Mouse (Mus musculus): ENCODE data around the gene Fhit.
"Not testable (repeated sequence)": the region's sequence is repeated elsewhere in the genome, so short reads cannot be mapped to it uniquely, and the experiment has no call there.

The Fhit gene

DNA sequence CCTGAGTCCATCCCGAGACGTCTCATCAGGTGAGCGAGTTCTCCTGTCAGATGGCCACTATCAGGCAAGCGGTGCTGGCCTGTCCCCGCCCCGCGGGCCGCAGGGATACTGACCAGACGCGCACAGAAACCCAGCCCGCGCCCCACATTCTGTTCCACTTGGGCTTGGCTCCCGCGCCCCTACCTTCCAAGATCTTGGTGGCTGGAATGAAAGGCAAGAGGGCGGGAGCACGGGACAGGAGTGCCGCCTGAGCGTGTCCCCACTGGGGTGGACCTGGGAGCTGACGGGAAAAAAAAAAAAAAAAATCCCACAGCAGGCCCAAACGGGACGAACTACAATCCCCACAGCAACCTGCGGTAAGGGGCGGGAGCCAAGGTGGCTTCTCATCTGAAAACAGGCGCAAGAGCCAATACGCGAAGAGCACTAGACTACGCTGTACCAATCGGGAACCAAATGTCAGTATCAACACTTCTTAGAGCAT is at the start of gene Fhit:
Fhit (minus strand) TSS at position 285 of the 481 bp plus-strand sequence.
- peak; percentile 92 for DNase-seq (ENCODE audit: low spot score)

DNA sequence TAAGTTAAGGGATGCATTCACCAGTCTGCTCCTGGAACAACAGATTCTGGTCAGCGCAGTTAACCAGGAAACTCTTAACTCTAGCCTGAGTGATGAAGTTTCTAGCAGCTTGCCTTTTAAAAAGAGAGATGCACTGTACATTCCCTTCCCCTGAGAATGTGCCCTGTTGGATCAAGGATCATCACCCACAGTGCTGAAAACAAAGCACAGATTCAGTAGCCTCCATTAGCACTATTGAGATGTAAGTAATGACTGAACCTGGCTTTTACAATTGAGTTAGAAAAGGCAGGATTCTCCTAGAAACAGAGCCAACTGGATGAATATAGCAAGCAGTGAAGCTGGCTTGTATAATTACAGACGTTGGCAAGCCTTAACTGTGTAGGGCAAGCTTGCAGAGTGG is 45.0 kb upstream of the Fhit start:
- no peak for DNase-seq (ENCODE audit: low spot score)

DNA sequence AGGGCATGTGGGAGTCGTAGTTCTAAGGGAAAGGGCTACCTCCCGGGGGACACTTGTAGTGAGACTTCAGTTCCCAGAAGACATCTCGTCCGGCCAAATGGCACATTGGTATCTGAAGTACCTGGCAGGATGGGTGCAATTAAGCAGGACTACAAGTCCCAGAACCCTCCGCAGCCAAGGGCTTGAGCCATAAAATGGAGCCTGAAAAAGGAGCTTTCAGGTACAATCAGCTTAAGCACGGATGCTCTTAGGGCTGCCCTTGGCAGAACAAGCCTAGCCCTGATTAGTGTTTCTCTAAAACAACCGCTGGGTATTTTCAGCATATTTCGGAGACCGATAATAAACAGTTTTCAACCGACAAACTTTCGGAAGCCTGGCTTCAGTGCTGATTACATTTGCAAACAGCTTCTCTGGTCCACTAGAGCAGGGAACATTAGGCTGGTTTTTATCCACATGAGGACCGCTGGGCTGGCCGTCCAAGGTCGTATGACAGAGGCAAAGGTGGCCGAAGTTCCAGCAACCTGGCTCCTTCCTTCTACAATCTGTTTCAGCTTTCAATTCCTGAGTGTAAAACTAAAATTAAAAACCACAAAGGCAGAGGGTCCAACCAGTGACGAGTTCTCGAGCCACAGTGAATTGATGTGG is 907 bp downstream of the Fhit start:
- peak; percentile 72 for DNase-seq (ENCODE audit: low spot score)

DNA sequence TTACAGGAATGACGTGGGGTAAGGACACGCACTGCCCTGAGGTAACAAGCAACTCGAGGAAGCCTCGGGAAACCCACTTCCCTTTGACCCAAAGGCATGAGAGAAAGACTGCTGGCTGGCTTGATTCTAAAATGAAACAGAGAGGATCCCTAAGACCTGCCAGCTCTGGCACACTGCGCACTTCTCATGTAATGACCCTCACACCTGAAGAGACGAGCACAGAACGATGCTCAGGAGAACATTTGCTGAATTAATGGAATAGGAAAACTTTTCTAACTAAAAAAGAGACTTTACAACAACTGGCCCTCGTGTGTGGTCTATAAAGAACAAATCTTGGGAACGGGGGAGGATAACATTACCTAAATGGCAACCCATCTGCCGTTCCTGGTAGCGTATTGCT is 2.2 kb downstream of the Fhit start:
- DNase-seq (ENCODE audit: low spot score): no peak

DNA sequence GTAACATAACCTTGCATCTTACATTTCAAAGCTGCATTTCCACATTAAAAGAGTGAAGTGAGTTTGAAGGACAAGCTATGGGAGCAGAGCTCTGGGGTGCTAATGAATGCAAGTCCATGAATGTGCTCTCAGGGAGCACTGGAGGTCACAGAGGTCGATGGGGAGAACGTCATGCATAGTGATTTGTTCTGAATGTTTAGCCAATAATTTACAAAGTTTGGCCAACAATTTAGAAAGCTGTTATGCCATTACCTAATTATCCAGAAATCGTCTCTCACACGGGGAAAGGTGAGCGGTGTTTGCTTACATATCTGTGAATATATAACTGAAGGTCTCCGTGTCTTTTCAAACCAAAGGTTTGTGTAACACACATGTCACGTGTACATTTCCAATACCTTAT is 2.8 kb downstream of the Fhit start:
- no peak for DNase-seq (ENCODE audit: low spot score)

DNA sequence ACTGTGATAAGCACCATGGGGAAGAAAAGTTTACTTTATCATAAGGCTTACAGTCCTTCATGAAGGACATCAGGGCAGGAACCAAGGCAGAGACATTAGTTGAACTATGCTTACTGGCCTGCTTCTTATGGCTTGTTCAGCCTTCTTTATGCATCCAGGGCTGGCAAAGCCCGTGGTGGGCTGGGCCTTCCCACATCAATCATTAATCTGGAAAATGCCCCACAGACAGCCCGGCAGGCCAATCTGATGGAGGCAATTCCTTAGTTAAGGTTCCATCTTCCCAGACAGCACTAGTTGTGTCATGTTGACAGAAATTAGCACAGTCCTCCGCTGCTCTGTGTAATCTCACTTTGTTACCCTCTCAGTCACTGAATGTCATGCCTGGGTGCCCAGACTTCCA is 4.1 kb downstream of the Fhit start:
- no peak for DNase-seq (ENCODE audit: low spot score)

DNA sequence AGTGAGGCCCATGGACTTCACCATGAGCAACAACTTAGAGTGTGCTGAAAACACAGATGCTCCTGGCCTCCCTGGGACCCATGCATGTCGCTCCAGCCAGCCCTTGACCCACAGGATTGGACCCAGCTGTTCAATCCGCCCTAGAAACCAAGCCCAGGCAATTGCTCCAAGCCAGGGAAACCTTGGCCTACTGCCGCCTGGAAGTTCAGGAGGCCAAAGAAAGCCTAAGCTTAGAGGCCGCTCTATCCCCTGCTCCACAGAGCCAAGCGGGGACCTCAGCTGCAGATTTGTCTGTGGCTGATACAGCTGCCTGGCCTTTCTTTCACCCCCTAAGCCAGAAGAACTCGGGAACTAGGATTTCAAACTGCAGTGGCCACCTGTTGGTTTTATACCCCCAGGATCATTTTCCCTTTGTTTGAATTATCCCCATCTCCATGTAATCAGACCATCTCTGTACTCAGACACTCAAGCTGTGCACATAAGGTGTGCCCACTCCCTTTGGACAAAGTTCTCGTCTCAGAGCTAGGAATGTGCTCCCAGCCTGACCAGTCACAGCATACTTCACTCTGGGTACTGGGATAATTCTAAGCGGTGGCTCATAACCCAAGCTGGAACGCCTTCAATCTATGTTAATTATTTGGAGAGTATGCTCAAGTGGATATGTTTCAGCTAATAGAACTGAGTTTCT is 10.1 kb downstream of the Fhit start:
- DNase-seq (ENCODE audit: low spot score): peak; percentile 57

DNA sequence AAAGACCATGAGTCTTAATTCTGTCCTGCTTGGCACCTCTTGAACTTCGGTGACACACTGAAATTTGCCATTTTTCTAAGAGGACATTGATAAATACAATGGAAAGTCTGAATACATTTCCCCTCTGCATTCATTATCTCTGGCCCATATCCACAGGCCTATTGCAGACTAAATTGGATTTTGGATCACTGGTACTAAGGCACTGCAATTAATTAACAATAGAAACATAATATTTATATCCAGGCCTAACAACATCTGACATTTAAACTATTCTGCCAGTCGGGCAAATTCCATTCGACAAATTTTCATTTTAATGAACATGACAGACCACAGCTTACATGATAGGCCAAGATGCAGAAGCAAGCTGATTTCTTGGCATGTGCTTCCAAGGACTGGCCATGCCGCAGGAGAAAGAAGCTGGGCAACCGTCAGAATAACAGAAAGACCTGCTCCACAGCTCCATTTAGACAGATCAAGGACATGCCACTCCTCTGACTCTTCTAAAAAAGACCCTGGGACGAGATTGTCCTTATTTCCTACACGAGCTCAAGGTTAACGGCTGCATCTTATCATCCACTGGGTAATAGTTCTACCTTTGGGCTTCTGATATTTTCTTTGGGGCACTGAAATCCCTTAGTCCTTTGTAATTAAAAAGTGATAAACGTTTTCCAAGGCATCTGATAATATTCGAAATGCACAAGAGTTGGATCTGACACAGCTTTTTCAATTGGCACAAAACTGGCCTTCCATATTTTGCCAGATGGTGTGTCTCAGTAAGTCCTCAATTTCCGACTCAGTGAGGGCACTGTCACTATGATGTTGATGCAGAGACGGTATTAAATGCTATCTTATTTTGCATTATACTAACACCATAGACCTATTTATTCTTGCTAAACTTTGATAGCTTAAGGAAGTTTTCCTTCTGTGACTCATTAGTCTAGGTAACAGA is 27.8 kb downstream of the Fhit start:
- no peak for DNase-seq (ENCODE audit: low spot score)

DNA sequence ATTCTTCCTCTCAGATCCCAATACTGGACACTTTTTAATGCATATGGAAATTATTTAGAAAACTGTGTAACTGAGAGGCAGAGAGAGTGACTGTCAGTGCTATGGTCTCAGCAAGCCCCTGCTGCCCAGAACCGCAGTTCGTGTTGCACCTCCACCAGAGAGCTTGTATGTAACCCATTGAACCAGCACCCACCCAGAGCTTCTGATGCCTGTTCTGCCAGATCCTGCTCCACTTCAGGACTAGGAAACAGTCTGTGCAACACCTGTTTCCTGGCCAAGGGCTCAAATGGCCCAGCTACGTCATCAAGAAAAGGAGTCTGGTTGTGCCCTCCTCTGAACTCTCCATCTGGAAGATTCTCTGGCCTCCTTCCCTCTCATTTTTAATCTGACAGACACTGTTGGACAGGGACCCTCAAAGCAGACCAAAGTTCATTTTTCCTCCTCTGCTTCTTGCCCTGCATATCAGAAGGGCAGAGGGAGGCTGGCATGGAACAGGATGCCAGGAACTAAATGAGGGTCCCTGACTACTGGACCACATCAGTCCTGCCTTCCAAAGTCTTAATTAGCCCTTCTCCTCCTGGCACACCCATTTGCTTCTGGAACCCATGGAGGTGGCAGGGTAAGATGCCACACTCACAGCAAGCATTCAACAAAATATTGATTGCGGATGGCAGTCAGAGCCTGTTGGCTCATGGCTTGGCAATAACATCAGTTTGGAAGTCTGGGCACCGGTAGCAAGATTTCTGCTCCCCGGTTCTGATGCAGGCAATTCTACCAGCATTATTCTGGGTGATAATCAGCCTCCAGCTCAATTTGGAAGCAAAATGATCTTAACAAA is 29.0 kb downstream of the Fhit start:
- no peak for DNase-seq (ENCODE audit: low spot score)

DNA sequence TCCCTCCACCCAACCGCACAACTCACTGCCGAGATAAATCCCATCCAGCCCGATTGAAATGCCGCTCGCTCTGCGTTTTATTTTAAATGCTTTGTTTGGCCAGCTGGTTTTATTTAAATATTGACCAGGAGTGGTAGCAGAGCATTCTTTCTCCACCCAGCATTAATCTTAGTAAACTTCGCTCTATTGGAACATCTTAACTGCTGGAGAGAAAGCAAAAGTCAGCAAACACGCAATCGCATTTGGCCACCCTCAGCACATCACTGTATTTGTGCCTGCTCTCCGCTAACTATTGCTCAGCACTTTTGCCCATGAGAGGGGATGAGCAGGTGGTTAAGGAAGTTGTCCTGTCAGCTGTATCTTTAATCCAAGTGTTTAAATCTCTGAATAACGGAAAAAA is 36.7 kb downstream of the Fhit start:
- no peak for DNase-seq (ENCODE audit: low spot score)

DNA sequence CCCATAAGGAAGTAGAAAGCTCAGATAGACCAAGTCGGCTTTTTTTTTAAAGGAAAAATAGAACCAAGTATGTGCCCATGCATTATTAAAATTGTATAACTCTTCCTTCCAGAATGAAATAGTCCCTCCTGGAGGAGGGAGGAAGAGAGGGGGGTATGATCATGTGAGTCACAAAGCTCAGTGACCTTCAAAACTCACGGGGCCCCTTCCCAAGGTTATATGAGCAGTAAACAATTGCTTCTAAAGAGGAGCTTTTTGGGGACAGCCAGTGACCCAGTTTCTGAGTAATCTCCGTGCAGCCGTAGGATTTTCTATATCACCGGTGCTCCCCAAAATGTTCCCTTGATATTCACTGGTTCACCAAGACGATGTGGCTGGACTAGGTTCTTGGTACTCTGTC is 42.8 kb downstream of the Fhit start:
- no peak for DNase-seq (ENCODE audit: low spot score)

DNA sequence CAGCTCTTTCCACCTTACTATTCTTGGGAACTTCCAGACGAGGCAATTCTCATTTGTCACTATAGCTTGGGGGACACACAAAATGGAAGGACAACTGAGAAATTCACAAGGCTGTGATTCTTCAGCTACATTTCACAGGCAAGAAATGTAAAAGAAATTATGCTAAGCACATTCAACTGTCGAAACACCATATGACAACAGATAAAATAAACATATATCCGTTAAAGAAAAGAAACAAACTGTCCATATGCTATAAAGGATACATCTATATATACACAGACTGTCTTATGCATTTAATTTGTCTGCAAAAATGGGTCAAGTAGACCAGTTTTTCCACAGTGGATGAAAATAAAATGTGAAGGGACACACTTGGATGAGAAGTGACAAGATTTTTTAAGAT is 76.2 kb downstream of the Fhit start:
- no peak for DNase-seq (ENCODE audit: low spot score)

DNA sequence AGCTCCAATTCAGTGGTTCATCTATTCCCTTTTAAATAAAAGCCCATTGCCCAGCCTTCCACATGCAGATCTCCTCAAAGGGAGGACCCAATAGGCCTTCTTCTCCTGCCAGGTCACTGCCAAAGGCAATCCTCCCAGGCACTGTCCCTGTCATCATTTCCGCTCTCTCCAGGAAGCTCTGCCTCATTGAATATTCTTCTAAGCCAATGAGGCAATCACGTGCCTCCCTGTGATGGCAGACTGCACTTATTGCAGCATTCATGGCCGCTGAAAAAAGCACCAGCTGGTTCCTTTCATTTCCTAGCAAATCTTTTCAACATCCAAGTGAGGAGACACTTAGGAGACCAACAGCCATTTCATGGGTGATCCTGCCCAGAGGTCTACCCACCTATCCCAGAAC is 77.9 kb downstream of the Fhit start:
- DNase-seq (ENCODE audit: low spot score): no peak

DNA sequence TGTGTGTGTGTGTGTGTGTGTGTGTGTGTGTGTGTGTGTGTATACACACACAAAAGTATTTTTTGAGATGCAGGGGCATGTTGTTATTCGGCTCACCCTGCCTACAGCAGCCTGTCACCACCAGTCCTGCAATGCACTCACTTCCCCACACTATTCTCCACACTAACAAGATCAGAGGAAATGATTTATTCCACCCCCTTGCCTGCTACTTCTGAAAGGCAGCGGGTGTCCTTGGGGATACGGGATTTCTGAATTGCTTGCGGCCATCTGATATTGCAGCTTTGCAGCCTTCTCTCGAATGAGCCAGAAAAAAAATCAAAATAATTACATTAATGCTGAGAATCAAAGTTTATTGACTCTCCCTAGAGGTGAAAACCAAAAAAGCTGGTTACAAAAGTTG is 78.4 kb downstream of the Fhit start:
- no peak for DNase-seq (ENCODE audit: low spot score)

DNA sequence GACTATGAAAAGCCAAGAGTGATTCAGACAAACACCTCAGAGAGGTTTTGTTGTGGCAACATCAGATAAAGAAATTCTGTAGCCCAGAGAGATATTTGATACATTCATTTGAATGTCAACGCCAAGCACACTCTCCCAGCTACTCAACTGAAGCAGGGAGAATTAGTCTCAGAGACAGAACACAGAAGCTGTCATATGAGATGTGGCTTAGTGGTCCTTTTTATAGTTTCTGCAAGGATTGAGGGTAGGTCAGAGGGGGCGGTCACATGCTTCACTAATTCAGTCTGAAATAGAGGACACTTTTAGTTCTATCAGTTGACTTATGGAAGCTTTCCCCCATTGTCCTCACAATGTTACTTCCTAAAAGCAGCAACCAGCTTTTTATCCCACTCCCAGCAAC is 98.2 kb downstream of the Fhit start:
- no peak for DNase-seq (ENCODE audit: low spot score)

DNA sequence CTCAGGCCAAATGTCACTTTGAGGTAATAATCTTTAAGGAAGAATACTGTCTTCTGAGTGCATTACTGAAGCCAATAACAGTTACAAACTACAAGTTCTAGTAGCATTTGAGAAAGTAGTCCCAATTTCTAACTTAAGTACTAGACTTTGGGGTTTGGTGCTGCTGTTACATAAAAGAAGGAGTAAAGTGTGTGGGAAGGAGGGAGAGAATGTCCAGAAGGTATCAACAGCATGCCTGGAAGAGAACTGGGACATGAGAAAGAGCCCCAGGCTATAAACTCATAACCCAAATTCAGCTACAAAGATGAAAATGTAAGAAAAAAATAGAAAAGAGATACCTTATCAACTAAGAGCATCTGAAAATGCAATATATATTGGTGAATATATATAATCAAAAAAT is 101.6 kb downstream of the Fhit start:
- no peak for DNase-seq (ENCODE audit: low spot score)

DNA sequence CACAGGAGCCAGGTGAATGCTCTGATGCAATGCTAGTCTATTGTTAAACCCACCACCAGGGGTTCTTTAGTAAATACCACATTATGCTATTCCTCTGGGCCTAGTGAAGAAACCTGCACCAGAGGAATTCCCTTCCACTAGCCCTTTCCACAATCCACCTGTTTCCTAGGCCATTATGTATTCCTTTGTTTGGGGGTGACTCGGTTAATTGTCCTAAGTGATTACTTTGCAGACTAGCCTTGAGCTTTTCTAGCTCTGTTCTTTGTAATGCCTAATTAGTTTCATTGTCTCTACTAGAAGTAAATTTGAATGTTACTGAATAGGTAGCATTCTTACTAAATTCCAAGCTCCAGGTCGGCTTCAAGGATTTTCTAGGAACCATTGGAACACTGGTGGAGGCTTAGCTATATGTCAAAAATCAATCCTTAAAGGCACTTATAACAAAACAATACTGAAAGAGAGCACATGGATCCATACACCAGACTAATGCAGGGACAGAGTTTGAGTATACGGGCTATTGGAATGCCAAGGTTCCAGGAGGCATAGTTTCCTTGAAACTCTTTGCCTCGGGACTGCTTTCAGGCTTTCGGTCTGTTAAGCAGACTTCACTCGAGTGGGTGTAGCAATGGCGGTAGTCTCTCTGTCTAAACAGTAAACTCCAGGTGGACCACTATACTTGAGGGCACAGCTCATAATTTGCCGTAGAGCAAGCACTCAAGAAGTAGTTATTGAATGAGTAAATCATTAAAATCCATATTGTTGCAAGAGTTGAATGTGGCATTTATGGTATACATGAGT is 122.1 kb downstream of the Fhit start:
- DNase-seq (ENCODE audit: low spot score): not testable (repeated sequence)

DNA sequence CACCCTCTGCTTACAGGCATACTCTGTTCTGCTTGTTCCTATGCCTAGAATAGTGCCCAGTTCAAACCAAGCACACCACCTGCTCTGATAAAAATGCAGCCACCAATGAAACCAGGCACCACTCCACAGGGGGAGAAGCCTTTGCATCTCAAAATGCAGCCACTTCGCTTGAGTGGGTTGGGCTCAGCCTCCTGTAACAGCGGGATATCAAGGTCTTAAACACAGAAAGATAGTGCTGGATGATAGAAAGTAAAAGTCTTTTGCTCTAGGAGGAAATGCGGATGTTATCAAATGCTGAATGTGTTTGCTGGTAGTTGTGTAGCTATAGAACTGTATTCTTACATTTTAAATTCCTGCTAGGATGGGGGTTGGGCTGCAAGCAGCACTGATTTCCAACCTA is 140.4 kb downstream of the Fhit start:
- no peak for DNase-seq (ENCODE audit: low spot score)

DNA sequence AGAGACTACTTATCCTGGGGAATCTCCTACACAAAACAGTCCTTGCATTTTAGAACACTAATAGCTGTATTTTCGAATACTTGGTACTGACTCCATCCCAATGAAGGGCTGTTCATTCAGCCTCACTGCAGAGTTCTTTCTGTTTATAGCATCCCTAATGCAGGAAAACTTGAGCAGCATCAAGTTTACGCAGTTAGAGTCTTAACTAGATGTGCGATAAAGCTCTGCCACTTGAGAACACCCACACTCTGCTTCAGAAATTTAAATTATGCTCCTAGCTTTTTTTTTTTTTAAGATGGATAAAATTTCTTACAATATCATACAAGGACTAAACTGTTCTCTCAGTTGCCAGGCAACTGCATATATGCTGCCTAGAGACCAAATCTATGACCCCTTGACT is 183.2 kb downstream of the Fhit start:
- DNase-seq (ENCODE audit: low spot score): no peak

DNA sequence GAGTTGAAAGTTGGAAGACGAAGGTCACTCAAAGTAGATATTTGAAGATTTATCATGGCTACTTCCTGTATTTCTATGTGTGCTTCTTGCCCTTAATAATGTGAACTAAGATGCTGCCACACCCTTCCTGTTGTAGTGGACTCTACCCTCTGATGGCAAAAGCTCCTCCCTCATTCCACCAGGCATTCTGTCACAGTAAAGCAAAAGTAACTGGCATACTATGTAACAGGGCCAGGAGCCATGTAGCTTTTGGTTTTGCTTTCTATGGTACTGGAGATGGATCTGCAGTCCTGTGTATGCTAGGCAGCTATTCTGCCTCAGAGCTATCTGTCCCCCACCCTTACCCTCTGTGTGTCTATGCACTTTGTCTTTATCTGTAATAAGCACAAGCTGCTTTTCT is 220.2 kb downstream of the Fhit start:
- DNase-seq (ENCODE audit: low spot score): no peak

DNA sequence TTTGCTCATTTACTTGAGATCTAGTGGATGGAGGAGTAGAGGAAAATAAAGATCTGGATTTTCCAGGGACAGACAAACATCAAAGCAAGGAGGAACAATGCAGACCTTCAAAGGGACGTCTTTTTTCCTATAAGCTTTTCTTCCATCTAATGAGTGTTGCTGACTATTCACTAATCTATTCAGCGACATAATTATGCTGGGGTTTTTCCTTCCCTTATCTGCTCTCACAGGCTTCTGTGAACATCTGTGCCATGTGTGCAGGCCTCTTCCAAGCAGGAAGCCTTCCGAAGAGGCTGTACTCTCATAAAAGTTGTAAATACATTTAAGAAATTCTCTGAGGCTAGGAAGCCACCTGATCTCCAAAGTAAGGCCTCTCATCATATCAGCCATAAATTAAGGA is 228.2 kb downstream of the Fhit start:
- no peak for DNase-seq (ENCODE audit: low spot score)

Data from testis, postnatal 10 days (tissue).